Mouse (Mus musculus): ENCODE measurements at regions not wholly inside any gene's neighbourhood (a gene's known extent, or its start where the extent isn't known, plus 50 kb on each side); places are given as distances from the start of the nearest gene placed in this dataset.

GRCm38 (mm10) chr17:75763391-75763790 lies 211.6 kb upstream of the Fam98a start:
- WGBS = 85% methylated on average over 2 of the region's 2 CpGs
- no peak overlapping the region for H3K27ac ChIP-seq (ENCODE audit: insufficient read depth, low read depth, low read length)
- H3K4me1 ChIP-seq (ENCODE audit: control insufficient read depth, insufficient read depth, insufficient read length, low read length) = no peaks in the 10 kb centered on the region
- TF ChIP-seq CTCF (IDR thresholded peaks at IDR 0.05; ENCODE audit: extremely low read depth, insufficient read length, insufficient replicate concordance, low read depth, low read length) = no peak
- no peaks in the 10 kb centered on the region for H3K36me3 ChIP-seq (ENCODE audit: control insufficient read depth, insufficient read depth, low read length)
- H3K27me3 ChIP-seq (ENCODE audit: control insufficient read depth, insufficient read depth, low read length) = no peaks in the 10 kb centered on the region
- H3K4me3 ChIP-seq (ENCODE audit: low read depth, low read length) = no peak overlapping the region

- WGBS = 92% methylated on average over 5 of the region's 5 CpGs
- Histone ChIP-seq H3K4me3 (ENCODE audit: low read depth, low read length) (no peak overlapping the region), H3K4me1 (ENCODE audit: control insufficient read depth, insufficient read depth, insufficient read length, low read length) (no peaks in the 10 kb centered on the region), H3K27ac (ENCODE audit: insufficient read depth, low read depth, low read length) (no peak overlapping the region), H3K27me3 (ENCODE audit: control insufficient read depth, insufficient read depth, low read length) (no peaks in the 10 kb centered on the region), H3K36me3 (ENCODE audit: control insufficient read depth, insufficient read depth, low read length) (no peaks in the 10 kb centered on the region)
- TF ChIP-seq CTCF (IDR thresholded peaks at IDR 0.05; ENCODE audit: extremely low read depth, insufficient read length, insufficient replicate concordance, low read depth, low read length) = no peak
- TF ChIP-seq POLR2A (IDR thresholded peaks at IDR 0.05; ENCODE audit: low read depth, low read length) = no peak
Measured at GRCm38 (mm10) chr17:75756487-75756886, 204.7 kb upstream of the Fam98a start.

- no peak overlapping the region for H3K27ac ChIP-seq (ENCODE audit: insufficient read depth, low read depth, low read length)
- no peak overlapping the region for H3K4me3 ChIP-seq (ENCODE audit: low read depth, low read length)
- TF ChIP-seq CTCF (IDR thresholded peaks at IDR 0.05; ENCODE audit: extremely low read depth, insufficient read length, insufficient replicate concordance, low read depth, low read length) = no peak
- no peak for TF ChIP-seq POLR2A (IDR thresholded peaks at IDR 0.05; ENCODE audit: low read depth, low read length)
- 89% methylated on average over 4 of the region's 4 CpGs for WGBS
- no peaks in the 10 kb centered on the region for H3K4me1 ChIP-seq (ENCODE audit: control insufficient read depth, insufficient read depth, insufficient read length, low read length)
- no peaks in the 10 kb centered on the region for H3K36me3 ChIP-seq (ENCODE audit: control insufficient read depth, insufficient read depth, low read length)
- no peaks in the 10 kb centered on the region for H3K27me3 ChIP-seq (ENCODE audit: control insufficient read depth, insufficient read depth, low read length)
Measured at GRCm38 (mm10) chr17:75716458-75716857, 164.7 kb upstream of the Fam98a start.

GRCm38 (mm10) chr17:75714578-75714977 lies 162.8 kb upstream of the Fam98a start:
- no peak for TF ChIP-seq POLR2A (IDR thresholded peaks at IDR 0.05; ENCODE audit: low read depth, low read length)
- no peak overlapping the region for H3K27ac ChIP-seq (ENCODE audit: insufficient read depth, low read depth, low read length)
- H3K27me3 ChIP-seq (ENCODE audit: control insufficient read depth, insufficient read depth, low read length) = no peaks in the 10 kb centered on the region
- H3K4me1 ChIP-seq (ENCODE audit: control insufficient read depth, insufficient read depth, insufficient read length, low read length) = no peaks in the 10 kb centered on the region
- H3K36me3 ChIP-seq (ENCODE audit: control insufficient read depth, insufficient read depth, low read length) = no peaks in the 10 kb centered on the region
- no peak overlapping the region for H3K4me3 ChIP-seq (ENCODE audit: low read depth, low read length)

GRCm38 (mm10) chr17:75714059-75714458 lies 162.3 kb upstream of the Fam98a start:
- Histone ChIP-seq H3K4me1 (ENCODE audit: control insufficient read depth, insufficient read depth, insufficient read length, low read length) (no peaks in the 10 kb centered on the region), H3K27ac (ENCODE audit: insufficient read depth, low read depth, low read length) (no peak overlapping the region), H3K4me3 (ENCODE audit: low read depth, low read length) (no peak overlapping the region), H3K36me3 (ENCODE audit: control insufficient read depth, insufficient read depth, low read length) (no peaks in the 10 kb centered on the region), H3K27me3 (ENCODE audit: control insufficient read depth, insufficient read depth, low read length) (no peaks in the 10 kb centered on the region)
- WGBS = 74% methylated on average over 1 of the region's 1 CpGs
- no peak for TF ChIP-seq POLR2A (IDR thresholded peaks at IDR 0.05; ENCODE audit: low read depth, low read length)
- no peak for TF ChIP-seq CTCF (IDR thresholded peaks at IDR 0.05; ENCODE audit: extremely low read depth, insufficient read length, insufficient replicate concordance, low read depth, low read length)

- TF ChIP-seq POLR2A (IDR thresholded peaks at IDR 0.05; ENCODE audit: low read depth, low read length) (no peak), CTCF (IDR thresholded peaks at IDR 0.05; ENCODE audit: extremely low read depth, insufficient read length, insufficient replicate concordance, low read depth, low read length) (no peak)
- H3K4me3 ChIP-seq (ENCODE audit: low read depth, low read length) = no peak overlapping the region
- H3K27ac ChIP-seq (ENCODE audit: insufficient read depth, low read depth, low read length) = no peak overlapping the region
- no peaks in the 10 kb centered on the region for H3K27me3 ChIP-seq (ENCODE audit: control insufficient read depth, insufficient read depth, low read length)
- 87% methylated on average over 4 of the region's 4 CpGs for WGBS
- no peaks in the 10 kb centered on the region for H3K4me1 ChIP-seq (ENCODE audit: control insufficient read depth, insufficient read depth, insufficient read length, low read length)
- H3K36me3 ChIP-seq (ENCODE audit: control insufficient read depth, insufficient read depth, low read length) = no peaks in the 10 kb centered on the region
Measured at GRCm38 (mm10) chr17:75707687-75708086, 155.9 kb upstream of the Fam98a start.

GRCm38 (mm10) chr17:75705357-75705756 lies 153.6 kb upstream of the Fam98a start:
- no peak overlapping the region for H3K27ac ChIP-seq (ENCODE audit: insufficient read depth, low read depth, low read length)
- no peaks in the 10 kb centered on the region for H3K27me3 ChIP-seq (ENCODE audit: control insufficient read depth, insufficient read depth, low read length)
- WGBS = 66% methylated on average over 2 of the region's 2 CpGs
- no peak overlapping the region for H3K4me3 ChIP-seq (ENCODE audit: low read depth, low read length)
- H3K36me3 ChIP-seq (ENCODE audit: control insufficient read depth, insufficient read depth, low read length) = no peaks in the 10 kb centered on the region
- no peak for TF ChIP-seq POLR2A (IDR thresholded peaks at IDR 0.05; ENCODE audit: low read depth, low read length)
- no peak for TF ChIP-seq CTCF (IDR thresholded peaks at IDR 0.05; ENCODE audit: extremely low read depth, insufficient read length, insufficient replicate concordance, low read depth, low read length)
- H3K4me1 ChIP-seq (ENCODE audit: control insufficient read depth, insufficient read depth, insufficient read length, low read length) = no peaks in the 10 kb centered on the region

GRCm38 (mm10) chr17:75703865-75704264 lies 152.1 kb upstream of the Fam98a start:
- no peak for TF ChIP-seq CTCF (IDR thresholded peaks at IDR 0.05; ENCODE audit: extremely low read depth, insufficient read length, insufficient replicate concordance, low read depth, low read length)
- TF ChIP-seq POLR2A (IDR thresholded peaks at IDR 0.05; ENCODE audit: low read depth, low read length) = no peak
- WGBS = 36% methylated on average over 8 of the region's 8 CpGs
- no peaks in the 10 kb centered on the region for H3K4me1 ChIP-seq (ENCODE audit: control insufficient read depth, insufficient read depth, insufficient read length, low read length)
- no peak overlapping the region for H3K4me3 ChIP-seq (ENCODE audit: low read depth, low read length)
- no peaks in the 10 kb centered on the region for H3K27me3 ChIP-seq (ENCODE audit: control insufficient read depth, insufficient read depth, low read length)
- no peaks in the 10 kb centered on the region for H3K36me3 ChIP-seq (ENCODE audit: control insufficient read depth, insufficient read depth, low read length)
- no peak overlapping the region for H3K27ac ChIP-seq (ENCODE audit: insufficient read depth, low read depth, low read length)

Measured in small intestine, adult 2 months (tissue).